Mouse (Mus musculus): ENCODE data around the gene Ghdc. TPM values are rescaled to one million over a fixed set of nuclear protein-coding genes. Genes with fewer than 3 reads are reported as not detected.

Gene Ghdc
- total and polyA plus RNA-seq, 3 experiments, result 3.6 to 6.0 (median 3.9) TPM

DNA sequence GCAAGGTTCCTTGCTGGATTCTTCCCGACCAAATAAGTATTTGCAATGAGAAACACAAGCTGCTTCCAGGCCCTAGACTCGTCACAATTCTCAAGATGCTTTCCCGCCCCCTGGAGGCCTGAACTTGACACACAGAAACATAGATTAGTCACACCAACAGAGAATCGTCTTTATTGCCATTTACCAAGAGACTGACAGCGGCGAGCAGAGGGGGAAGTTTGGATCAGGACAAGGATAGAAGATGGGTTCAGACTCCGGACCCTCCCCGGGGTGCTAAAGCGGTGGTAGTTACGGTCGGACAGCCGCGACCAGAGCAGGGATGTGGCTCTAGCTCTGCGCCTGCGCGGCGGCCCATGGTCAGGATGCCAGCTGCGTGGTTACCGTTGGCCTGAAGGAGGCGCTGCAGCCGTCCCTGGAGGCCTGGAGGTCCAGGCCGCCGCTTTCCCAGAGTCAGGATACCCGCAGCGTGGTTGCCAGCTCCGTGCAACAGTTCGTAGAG lies 9.2 kb downstream of the Ghdc start:
- Histone ChIP-seq H3K36me3 (replicated peaks) (peaks cover 3% of the 10 kb centered on the region), H3K27me3 (ENCODE audit: insufficient read depth, low read length) (peaks cover 71% of the 10 kb centered on the region), H3K4me3 (ENCODE audit: low read depth, low read length) (peak overlapping the region; percentile 61), H3K4me1 (ENCODE audit: insufficient read depth, low read depth, low read length) (peaks cover 41% of the 10 kb centered on the region), H3K9me3 (replicated peaks) (no peaks in the 10 kb centered on the region)
- TF ChIP-seq GATA1 (IDR thresholded peaks at IDR 0.05; ENCODE audit: borderline replicate concordance, low read length) (no peak), GATA2 (IDR thresholded peaks at IDR 0.05; ENCODE audit: borderline replicate concordance, low read depth, low read length) (no peak), TAL1 (conservative IDR thresholded peaks at IDR 0.05; ENCODE audit: low read depth, low read length) (no peak), POLR2AphosphoS5 (IDR thresholded peaks at IDR 0.05; ENCODE audit: insufficient replicate concordance, low read depth, low read length) (no peak), CTCF (IDR thresholded peaks at IDR 0.05; ENCODE audit: low read depth, low read length) (peak; percentile 32; the same call in 1 of the 2 replicates)
- no peak for DNase-seq (ENCODE audit: low spot score)
- no peak for ATAC-seq (ENCODE audit: extremely low read depth, insufficient number of reproducible peaks, low FRiP score, poor library complexity, severe bottlenecking)

DNA sequence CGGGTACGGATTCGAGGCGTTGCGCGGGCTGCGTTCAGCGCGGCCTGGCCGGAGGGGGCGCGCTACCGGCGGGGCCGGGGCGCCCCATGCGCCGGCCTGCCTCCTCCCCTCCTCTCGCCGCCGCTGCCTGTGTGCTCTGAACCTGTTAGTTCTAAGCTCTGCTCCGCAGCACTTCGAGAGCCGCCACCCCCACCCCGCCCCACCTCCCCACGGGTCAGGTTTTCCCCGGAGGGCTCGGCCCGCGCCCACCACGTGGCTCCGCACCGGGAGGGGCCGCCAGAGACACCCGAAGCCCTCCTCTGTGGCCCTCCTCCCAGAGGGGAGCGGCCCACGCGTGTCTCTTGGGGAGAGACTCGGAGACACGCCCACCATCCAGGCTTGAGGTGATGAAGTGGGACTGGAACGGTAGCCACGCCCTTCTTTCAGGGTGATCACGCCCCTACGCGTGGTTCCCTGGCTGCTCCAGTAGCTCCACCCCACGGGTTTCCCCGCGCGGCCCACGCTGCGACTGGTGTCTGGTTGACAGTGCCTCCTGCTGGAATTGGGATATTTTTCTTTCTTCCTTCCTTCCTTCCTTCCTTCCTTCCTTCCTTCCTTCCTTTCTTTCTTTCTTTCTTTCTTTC lies 11.0 kb downstream of the Ghdc start, which contains the start of gene Kcnh4:
Gene Kcnh4 (minus strand): TSS at position 332 of the 623 bp plus-strand sequence.
- H3K4me1 ChIP-seq (ENCODE audit: insufficient read depth, low read depth, low read length), result peaks cover 43% of the 10 kb centered on the region
- H3K36me3 ChIP-seq (replicated peaks), result no peaks in the 10 kb centered on the region
- H3K4me3 ChIP-seq (ENCODE audit: low read depth, low read length), result peak within 1 kb of the TSS; percentile 34
- no peak for DNase-seq (ENCODE audit: low spot score)
- TF ChIP-seq GATA1 (IDR thresholded peaks at IDR 0.05; ENCODE audit: borderline replicate concordance, low read length) (no peak), POLR2AphosphoS5 (IDR thresholded peaks at IDR 0.05; ENCODE audit: insufficient replicate concordance, low read depth, low read length) (no peak), CTCF (IDR thresholded peaks at IDR 0.05; ENCODE audit: low read depth, low read length) (no peak), GATA2 (IDR thresholded peaks at IDR 0.05; ENCODE audit: borderline replicate concordance, low read depth, low read length) (no peak), TAL1 (conservative IDR thresholded peaks at IDR 0.05; ENCODE audit: low read depth, low read length) (no peak)
- H3K9me3 ChIP-seq (replicated peaks), result no peaks in the 10 kb centered on the region
- ATAC-seq (ENCODE audit: extremely low read depth, insufficient number of reproducible peaks, low FRiP score, poor library complexity, severe bottlenecking), result no peak
- peaks cover 86% of the 10 kb centered on the region for H3K27me3 ChIP-seq (ENCODE audit: insufficient read depth, low read length)

DNA sequence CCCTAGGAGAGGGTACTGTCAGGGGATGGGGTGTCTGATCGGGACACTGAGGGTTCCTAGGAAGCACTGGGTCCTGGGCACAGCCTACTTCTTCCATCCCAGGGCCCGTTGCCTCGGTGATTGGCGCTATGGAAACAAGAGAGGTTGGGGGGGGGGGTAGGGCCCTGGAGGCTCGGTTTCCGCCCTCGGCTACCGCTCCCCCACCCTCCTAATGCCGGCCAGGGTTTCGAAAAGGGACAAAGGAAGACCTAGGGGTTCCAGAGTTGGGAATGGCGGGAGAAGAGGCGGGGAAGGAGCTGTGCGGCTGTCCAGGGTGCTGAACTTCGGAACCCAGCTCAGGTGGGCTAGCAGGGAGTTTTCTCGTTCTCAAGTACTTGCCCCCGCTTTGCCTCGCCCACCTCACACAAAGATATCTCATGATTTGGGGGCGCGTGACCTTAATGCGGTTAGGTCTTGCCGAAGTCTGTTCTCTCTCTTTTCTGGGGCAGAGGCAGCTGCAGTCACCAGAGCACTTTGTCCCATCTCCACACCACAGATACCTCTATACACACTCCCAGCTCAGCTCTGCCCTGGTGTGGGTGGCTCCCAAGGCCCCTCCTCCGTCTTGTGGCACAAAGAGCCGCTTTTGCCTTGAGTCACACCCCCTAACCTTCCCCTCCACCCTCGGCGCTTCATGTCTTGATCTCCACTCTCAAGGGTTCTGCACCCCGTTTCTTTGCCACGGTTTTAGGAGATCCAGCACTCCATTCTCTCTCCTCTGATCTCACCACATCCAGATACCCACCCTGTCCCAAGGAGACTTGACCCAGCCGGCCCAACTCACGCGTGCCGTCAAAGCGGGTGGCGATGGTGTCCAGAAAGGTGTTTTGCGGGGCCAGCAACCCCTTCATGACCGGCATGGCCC lies 11.8 kb downstream of the Ghdc start:
- ATAC-seq (ENCODE audit: extremely low read depth, insufficient number of reproducible peaks, low FRiP score, poor library complexity, severe bottlenecking) (no peak), DNase-seq (ENCODE audit: low spot score) (peak; percentile 52)
- peaks cover 87% of the 10 kb centered on the region for H3K27me3 ChIP-seq (ENCODE audit: insufficient read depth, low read length)
- H3K4me1 ChIP-seq (ENCODE audit: insufficient read depth, low read depth, low read length), result peaks cover 38% of the 10 kb centered on the region
- H3K9me3 ChIP-seq (replicated peaks), result no peaks in the 10 kb centered on the region
- H3K4me3 ChIP-seq (ENCODE audit: low read depth, low read length), result peak overlapping the region; percentile 20; the same call in 1 of the 2 replicates
- no peak for TF ChIP-seq GATA2 (IDR thresholded peaks at IDR 0.05; ENCODE audit: borderline replicate concordance, low read depth, low read length)
- TF ChIP-seq POLR2AphosphoS5 (IDR thresholded peaks at IDR 0.05; ENCODE audit: insufficient replicate concordance, low read depth, low read length), result no peak
- no peak for TF ChIP-seq GATA1 (IDR thresholded peaks at IDR 0.05; ENCODE audit: borderline replicate concordance, low read length)
- TF ChIP-seq CTCF (IDR thresholded peaks at IDR 0.05; ENCODE audit: low read depth, low read length), result no peak
- no peak for TF ChIP-seq TAL1 (conservative IDR thresholded peaks at IDR 0.05; ENCODE audit: low read depth, low read length)
- H3K36me3 ChIP-seq (replicated peaks), result no peaks in the 10 kb centered on the region

DNA sequence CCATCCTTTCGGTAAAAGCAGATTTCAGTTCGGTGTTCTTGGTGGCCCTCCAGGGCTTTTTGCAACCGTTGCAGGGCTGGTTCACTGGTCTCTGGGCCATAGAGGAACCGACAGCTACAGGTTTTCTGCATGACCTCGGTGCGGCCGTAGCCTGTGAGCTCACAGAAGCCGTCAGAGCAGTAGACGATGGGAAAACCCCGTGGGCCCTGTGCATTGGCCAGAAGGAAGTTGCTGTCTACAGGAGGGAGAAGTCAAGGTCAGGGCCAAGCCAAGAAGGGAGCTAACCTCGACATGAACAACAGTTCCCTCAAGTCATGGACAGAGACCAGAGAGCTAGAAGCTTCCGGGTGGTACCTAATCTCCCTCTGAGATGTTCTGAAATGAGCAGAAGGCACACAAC lies 13.2 kb downstream of the Ghdc start:
- no peaks in the 10 kb centered on the region for H3K9me3 ChIP-seq (replicated peaks)
- ATAC-seq (ENCODE audit: extremely low read depth, insufficient number of reproducible peaks, low FRiP score, poor library complexity, severe bottlenecking) (no peak), DNase-seq (ENCODE audit: low spot score) (no peak)
- no peak overlapping the region for H3K4me3 ChIP-seq (ENCODE audit: low read depth, low read length)
- no peaks in the 10 kb centered on the region for H3K36me3 ChIP-seq (replicated peaks)
- H3K27me3 ChIP-seq (ENCODE audit: insufficient read depth, low read length), result peaks cover 80% of the 10 kb centered on the region
- H3K4me1 ChIP-seq (ENCODE audit: insufficient read depth, low read depth, low read length), result peaks cover 29% of the 10 kb centered on the region
- TF ChIP-seq CTCF (IDR thresholded peaks at IDR 0.05; ENCODE audit: low read depth, low read length) (no peak), TAL1 (conservative IDR thresholded peaks at IDR 0.05; ENCODE audit: low read depth, low read length) (no peak), GATA2 (IDR thresholded peaks at IDR 0.05; ENCODE audit: borderline replicate concordance, low read depth, low read length) (no peak)

DNA sequence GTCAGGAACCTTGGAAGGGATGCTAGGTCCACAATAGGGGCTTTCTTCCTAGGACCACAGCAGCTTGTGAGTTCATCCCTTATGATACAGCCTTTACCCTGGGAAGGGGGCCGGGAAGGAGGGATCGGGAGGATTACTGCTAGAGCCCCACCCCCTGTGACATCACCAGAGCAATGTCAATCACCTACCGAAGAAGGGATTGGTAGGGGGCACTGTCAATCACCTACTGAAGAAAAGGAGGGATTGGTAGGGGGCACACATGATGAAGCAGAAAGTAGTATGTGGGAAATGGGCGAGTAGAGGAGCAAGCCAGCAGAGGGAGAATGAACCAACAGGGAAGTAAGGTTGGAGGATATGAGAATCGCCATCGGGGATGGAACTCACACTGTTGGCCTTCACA lies 14.3 kb downstream of the Ghdc start:
- no peak overlapping the region for H3K4me3 ChIP-seq (ENCODE audit: low read depth, low read length)
- no peak for DNase-seq (ENCODE audit: low spot score)
- H3K36me3 ChIP-seq (replicated peaks), result no peaks in the 10 kb centered on the region
- no peak for ATAC-seq (ENCODE audit: extremely low read depth, insufficient number of reproducible peaks, low FRiP score, poor library complexity, severe bottlenecking)
- TF ChIP-seq TAL1 (conservative IDR thresholded peaks at IDR 0.05; ENCODE audit: low read depth, low read length) (no peak), CTCF (IDR thresholded peaks at IDR 0.05; ENCODE audit: low read depth, low read length) (no peak), GATA1 (IDR thresholded peaks at IDR 0.05; ENCODE audit: borderline replicate concordance, low read length) (no peak), POLR2AphosphoS5 (IDR thresholded peaks at IDR 0.05; ENCODE audit: insufficient replicate concordance, low read depth, low read length) (no peak), GATA2 (IDR thresholded peaks at IDR 0.05; ENCODE audit: borderline replicate concordance, low read depth, low read length) (no peak)
- H3K27me3 ChIP-seq (ENCODE audit: insufficient read depth, low read length), result peaks cover 76% of the 10 kb centered on the region
- peaks cover 22% of the 10 kb centered on the region for H3K4me1 ChIP-seq (ENCODE audit: insufficient read depth, low read depth, low read length)
- H3K9me3 ChIP-seq (replicated peaks), result no peaks in the 10 kb centered on the region

DNA sequence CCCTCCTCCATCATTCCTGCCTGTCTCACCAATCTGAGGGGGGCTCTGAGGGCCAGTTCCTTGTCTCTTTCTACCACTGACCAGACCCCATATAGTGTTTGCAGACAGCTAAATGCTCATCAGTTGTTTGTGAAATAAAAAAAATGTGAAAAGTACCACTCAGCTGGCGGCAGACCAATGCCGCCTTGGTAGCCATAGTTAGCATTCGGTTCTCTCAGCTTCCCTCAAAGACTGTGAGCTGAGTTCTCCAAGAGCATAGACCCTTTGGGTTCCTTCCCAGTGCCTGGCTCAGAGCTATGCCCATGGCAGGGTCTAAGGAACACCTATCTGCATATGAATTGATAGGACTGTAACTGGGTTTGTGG lies 16.1 kb downstream of the Ghdc start:
- H3K4me1 ChIP-seq (ENCODE audit: insufficient read depth, low read depth, low read length), result peaks cover 16% of the 10 kb centered on the region
- H3K27me3 ChIP-seq (ENCODE audit: insufficient read depth, low read length), result peaks cover 66% of the 10 kb centered on the region
- no peaks in the 10 kb centered on the region for H3K9me3 ChIP-seq (replicated peaks)
- DNase-seq (ENCODE audit: low spot score), result no peak
- TF ChIP-seq GATA1 (IDR thresholded peaks at IDR 0.05; ENCODE audit: borderline replicate concordance, low read length), result no peak
- TF ChIP-seq TAL1 (conservative IDR thresholded peaks at IDR 0.05; ENCODE audit: low read depth, low read length), result no peak
- TF ChIP-seq GATA2 (IDR thresholded peaks at IDR 0.05; ENCODE audit: borderline replicate concordance, low read depth, low read length), result no peak
- no peak overlapping the region for H3K4me3 ChIP-seq (ENCODE audit: low read depth, low read length)
- H3K36me3 ChIP-seq (replicated peaks), result no peaks in the 10 kb centered on the region
- ATAC-seq (ENCODE audit: extremely low read depth, insufficient number of reproducible peaks, low FRiP score, poor library complexity, severe bottlenecking), result no peak
